Mouse (Mus musculus): ENCODE results near the gene Fbxw10. TPM values are rescaled to one million over a fixed set of nuclear protein-coding genes. Genes with fewer than 3 reads are reported as not detected.

The Fbxw10 gene
- polyA plus RNA-seq, 1 experiment from 2014 or later = 0.51 TPM

- WGBS = 46% methylated on average over 6 of the region's 6 CpGs
- Histone ChIP-seq H3K27me3 (ENCODE audit: insufficient read depth, low read length) (no peaks in the 10 kb centered on the region), H3K4me3 (ENCODE audit: low read length) (no peak overlapping the region), H3K4me1 (ENCODE audit: insufficient read depth, low read length) (peaks cover 8% of the 10 kb centered on the region; the same call in 1 of the 2 replicates), H3K4me2 (replicated peaks; ENCODE audit: low read depth, low read length) (peak overlapping the region; percentile 50; the same call in 1 of the 2 replicates), H3K9me3 (ENCODE audit: low read length) (no peaks in the 10 kb centered on the region), H3K27ac (ENCODE audit: low read length) (peak overlapping the region; percentile 66), H3K36me3 (ENCODE audit: insufficient read depth, low read length) (no peaks in the 10 kb centered on the region), H3K9ac (replicated peaks; ENCODE audit: low read length) (peak overlapping the region; percentile 49)
- no peak for ATAC-seq (ENCODE audit: low FRiP score, low TSS enrichment)
Observed at GRCm38 (mm10) chr11:62919946-62920742, 73.3 kb downstream of the Fbxw10 start.

GRCm38 (mm10) chr11:62920743-62921050, 73.8 kb downstream of the Fbxw10 start:
- ATAC-seq (ENCODE audit: low FRiP score, low TSS enrichment) = peak; percentile 17; the same call in 1 of the 2 replicates
- Histone ChIP-seq H3K4me1 (ENCODE audit: insufficient read depth, low read length) (peaks cover 8% of the 10 kb centered on the region; the same call in 1 of the 2 replicates), H3K4me2 (replicated peaks; ENCODE audit: low read depth, low read length) (peak overlapping the region; percentile 50), H3K36me3 (ENCODE audit: insufficient read depth, low read length) (no peaks in the 10 kb centered on the region), H3K27me3 (ENCODE audit: insufficient read depth, low read length) (no peaks in the 10 kb centered on the region), H3K4me3 (ENCODE audit: low read length) (peak overlapping the region; percentile 23), H3K9ac (replicated peaks; ENCODE audit: low read length) (no peak overlapping the region), H3K9me3 (ENCODE audit: low read length) (no peaks in the 10 kb centered on the region), H3K27ac (ENCODE audit: low read length) (peak overlapping the region; percentile 66)
- WGBS = 12% methylated on average over 6 of the region's 6 CpGs

- Histone ChIP-seq H3K4me1 (ENCODE audit: insufficient read depth, low read length) (peaks cover 8% of the 10 kb centered on the region; the same call in 1 of the 2 replicates), H3K9me3 (ENCODE audit: low read length) (no peaks in the 10 kb centered on the region), H3K4me3 (ENCODE audit: low read length) (peak overlapping the region; percentile 23), H3K4me2 (replicated peaks; ENCODE audit: low read depth, low read length) (peak overlapping the region; percentile 50), H3K9ac (replicated peaks; ENCODE audit: low read length) (peak overlapping the region; percentile 56), H3K27me3 (ENCODE audit: insufficient read depth, low read length) (no peaks in the 10 kb centered on the region), H3K27ac (ENCODE audit: low read length) (peak overlapping the region; percentile 93), H3K36me3 (ENCODE audit: insufficient read depth, low read length) (no peaks in the 10 kb centered on the region)
- peak; percentile 94 for ATAC-seq (ENCODE audit: low FRiP score, low TSS enrichment)
- WGBS = 14% methylated on average over 25 of the region's 25 CpGs
Observed at GRCm38 (mm10) chr11:62921052-62921977, 74.4 kb downstream of the Fbxw10 start.

- peaks cover 8% of the 10 kb centered on the region; the same call in 1 of the 2 replicates for H3K4me1 ChIP-seq (ENCODE audit: insufficient read depth, low read length)
- WGBS = 72% methylated on average over 6 of the region's 6 CpGs
- no peaks in the 10 kb centered on the region for H3K27me3 ChIP-seq (ENCODE audit: insufficient read depth, low read length)
- no peak overlapping the region for H3K4me2 ChIP-seq (replicated peaks; ENCODE audit: low read depth, low read length)
- ATAC-seq (ENCODE audit: low FRiP score, low TSS enrichment) = no peak
- no peak overlapping the region for H3K4me3 ChIP-seq (ENCODE audit: low read length)
- peaks cover 6% of the 10 kb centered on the region; the same call in 1 of the 2 replicates for H3K9me3 ChIP-seq (ENCODE audit: low read length)
- no peaks in the 10 kb centered on the region for H3K36me3 ChIP-seq (ENCODE audit: insufficient read depth, low read length)
- no peak overlapping the region for H3K27ac ChIP-seq (ENCODE audit: low read length)
- H3K9ac ChIP-seq (replicated peaks; ENCODE audit: low read length) = no peak overlapping the region
Observed at GRCm38 (mm10) chr11:62924091-62924761, 77.4 kb downstream of the Fbxw10 start.

Other genes with a start within 250 kb of the Fbxw10 start
- 13.8 and 15.6 TPM in 2 replicates for gene Lrrc75a, start 198.5 kb upstream of the Fbxw10 start, polyA plus RNA-seq (2015; fragmentation: Nextera tagmentation; extraction: Ambion mirVana)
- gene Mmgt2, start 198.4 kb upstream of the Fbxw10 start, polyA plus RNA-seq (2015; fragmentation: Nextera tagmentation; extraction: Ambion mirVana) = 66.2 and 68.1 TPM in 2 replicates
- 7.5 and 9.1 TPM in 2 replicates for gene Zfp287, start 115.2 kb upstream of the Fbxw10 start, polyA plus RNA-seq (2015; fragmentation: Nextera tagmentation; extraction: Ambion mirVana)
- gene Gm10428, start 94.0 kb upstream of the Fbxw10 start, polyA plus RNA-seq (2015; fragmentation: Nextera tagmentation; extraction: Ambion mirVana) = not detected in 2 replicates
- gene Zfp286, start 57.6 kb upstream of the Fbxw10 start, polyA plus RNA-seq (2015; fragmentation: Nextera tagmentation; extraction: Ambion mirVana) = 18.5 and 21.9 TPM in 2 replicates
- gene Trim16, start 26.8 kb upstream of the Fbxw10 start, polyA plus RNA-seq (2015; fragmentation: Nextera tagmentation; extraction: Ambion mirVana) = 18.1 TPM in 2 replicates
- gene Tvp23b, start 32.4 kb downstream of the Fbxw10 start, polyA plus RNA-seq (2015; fragmentation: Nextera tagmentation; extraction: Ambion mirVana) = 79.0 and 83.6 TPM in 2 replicates
- not detected in 2 replicates for gene Cdrt4, start 104.1 kb downstream of the Fbxw10 start, polyA plus RNA-seq (2015; fragmentation: Nextera tagmentation; extraction: Ambion mirVana)
- gene Tekt3, start 214.6 kb downstream of the Fbxw10 start, polyA plus RNA-seq (2015; fragmentation: Nextera tagmentation; extraction: Ambion mirVana) = not detected in 2 replicates